Comparison of ENCODE assay signal across 9 mouse cellular contexts in the genomic region with DNA sequence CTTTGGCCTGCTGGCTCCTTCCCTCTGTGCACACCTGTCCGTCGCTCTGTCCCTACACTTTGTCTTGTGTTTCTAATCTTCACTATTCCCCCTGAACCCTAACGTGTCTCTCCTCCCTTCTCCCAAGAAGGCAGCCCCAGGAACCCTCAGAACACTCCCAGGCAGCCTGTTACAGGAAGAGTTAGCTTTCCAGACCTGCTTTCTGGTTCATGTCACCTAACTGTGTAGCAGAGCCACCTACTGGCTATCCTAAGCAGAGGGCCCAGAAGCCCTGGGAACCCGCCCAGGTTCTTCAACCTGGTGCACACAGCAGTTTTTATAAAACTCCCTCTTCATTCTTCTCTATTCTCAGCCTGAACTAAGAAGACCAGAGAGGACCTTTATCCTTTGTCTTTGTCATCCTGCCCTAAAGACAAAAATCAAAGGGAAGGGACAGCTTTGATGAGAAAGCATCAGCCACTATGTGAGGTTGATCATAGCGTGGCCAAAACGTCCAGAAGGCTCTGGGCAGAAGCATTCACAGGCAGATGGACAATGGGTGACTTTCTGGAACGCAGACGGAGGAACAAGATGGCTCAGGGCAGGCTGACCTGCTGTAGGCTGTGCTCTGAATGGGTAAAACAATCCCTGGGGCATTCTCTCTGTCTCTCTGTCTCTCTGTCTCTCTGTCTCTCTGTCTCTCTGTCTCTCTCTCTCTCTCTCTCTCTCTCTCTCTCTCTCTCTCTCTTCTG. TPM values are rescaled to one million over a fixed set of nuclear protein-coding genes. Genes with fewer than 3 reads are reported as not detected.
A peak's percentile ranks its signal among the peaks of the same experiment; 100 is the strongest.
DNase-seq lines count a peak whose midpoint lies in the region; ATAC-seq and TF ChIP-seq lines count a peak whose summit lies in the region.
"Had no signal": no experiment of that assay in that cellular context is flagged by ENCODE, and none has a peak within 500 bp of the region (broad histone marks: within the 10 kb centered on the region; RNA-seq: fewer than 3 reads in every experiment).

No protein-coding gene starts in this region.

- H3K4me3 ChIP-seq in midbrain, embryonic 14.5 days (replicated peaks; ENCODE audit: low read depth, low read length): no peak overlapping the region
- no peak overlapping the region for H3K4me3 ChIP-seq in midbrain, embryonic 15.5 days
- no peak overlapping the region for H3K4me3 ChIP-seq in limb, embryonic 14.5 days (replicated peaks; ENCODE audit: low read length)
- no peak overlapping the region for H3K4me3 ChIP-seq in small intestine, adult 2 months (ENCODE audit: low read depth, low read length)

- H3K4me2 ChIP-seq in midbrain, embryonic 14.5 days (ENCODE audit: low read length): no peak overlapping the region
- H3K4me2 ChIP-seq in midbrain, embryonic 15.5 days: no peak overlapping the region
- H3K4me2 ChIP-seq in limb, embryonic 14.5 days (replicated peaks; ENCODE audit: low read depth, low read length, severe bottlenecking): no peak overlapping the region

- no peaks in the 10 kb centered on the region for H3K27me3 ChIP-seq in midbrain, embryonic 14.5 days (ENCODE audit: control insufficient read depth, insufficient read depth, low read length)
- H3K27me3 ChIP-seq in midbrain, embryonic 15.5 days (replicated peaks): no peaks in the 10 kb centered on the region
- H3K27me3 ChIP-seq in limb, embryonic 14.5 days (ENCODE audit: control insufficient read depth, insufficient read depth, low read length): no peaks in the 10 kb centered on the region
- H3K27me3 ChIP-seq in small intestine, adult 2 months (ENCODE audit: control insufficient read depth, insufficient read depth, low read length): no peaks in the 10 kb centered on the region

- peak; percentile 66; the same call in 1 of the 2 replicates for TF ChIP-seq CTCF in small intestine, adult 2 months (IDR thresholded peaks at IDR 0.05; ENCODE audit: extremely low read depth, insufficient read length, insufficient replicate concordance, low read depth, low read length)

- WGBS in midbrain, embryonic 14.5 days: 46% methylated on average over 8 of the region's 8 CpGs
- WGBS in midbrain, embryonic 15.5 days: 52% methylated on average over 8 of the region's 8 CpGs
- WGBS in limb, embryonic 14.5 days: 55% methylated on average over 8 of the region's 8 CpGs
- 45% methylated on average over 8 of the region's 8 CpGs for WGBS in small intestine, adult 2 months

- no peaks in the 10 kb centered on the region for H3K4me1 ChIP-seq in midbrain, embryonic 14.5 days (ENCODE audit: control insufficient read depth, insufficient read depth, low read length)
- H3K4me1 ChIP-seq in midbrain, embryonic 15.5 days: no peaks in the 10 kb centered on the region
- H3K4me1 ChIP-seq in limb, embryonic 14.5 days (ENCODE audit: control insufficient read depth, insufficient read depth, low read length): peaks cover 3% of the 10 kb centered on the region; the same call in 1 of the 2 replicates
- peaks cover 35% of the 10 kb centered on the region for H3K4me1 ChIP-seq in small intestine, adult 2 months (ENCODE audit: control insufficient read depth, insufficient read depth, insufficient read length, low read length)

- no peak overlapping the region for H3K9ac ChIP-seq in midbrain, embryonic 14.5 days (replicated peaks; ENCODE audit: low read length)
- no peak overlapping the region for H3K9ac ChIP-seq in midbrain, embryonic 15.5 days
- no peak overlapping the region for H3K9ac ChIP-seq in limb, embryonic 14.5 days (ENCODE audit: low read depth, low read length, severe bottlenecking)

- no peak overlapping the region for H3K27ac ChIP-seq in midbrain, embryonic 14.5 days (replicated peaks; ENCODE audit: low read depth, low read length)
- H3K27ac ChIP-seq in midbrain, embryonic 15.5 days: no peak overlapping the region
- H3K27ac ChIP-seq in limb, embryonic 14.5 days (replicated peaks; ENCODE audit: low read depth, low read length): no peak overlapping the region
- peak overlapping the region; percentile 36 for H3K27ac ChIP-seq in small intestine, adult 2 months (ENCODE audit: insufficient read depth, low read depth, low read length)

- H3K36me3 ChIP-seq in midbrain, embryonic 14.5 days (ENCODE audit: control insufficient read depth, insufficient read depth, low read length): no peaks in the 10 kb centered on the region
- no peaks in the 10 kb centered on the region for H3K36me3 ChIP-seq in midbrain, embryonic 15.5 days (replicated peaks)
- no peaks in the 10 kb centered on the region for H3K36me3 ChIP-seq in limb, embryonic 14.5 days (ENCODE audit: control insufficient read depth, insufficient read depth, low read length)
- H3K36me3 ChIP-seq in small intestine, adult 2 months (ENCODE audit: control insufficient read depth, insufficient read depth, low read length): no peaks in the 10 kb centered on the region

- peak; percentile 84 for DNase-seq in midbrain, embryonic 14.5 days
- peak; percentile 50 to 65 for DNase-seq in adrenal gland, postnatal 36 days
- DNase-seq in frontal cortex, adult 2 months (ENCODE audit: extremely low spot score in 1 of 2, low spot score in 1 of 2): peak; percentile 20 to 79
- DNase-seq in kidney, postnatal 25 days: peak; percentile 30 to 40
- DNase-seq in limb, embryonic 14.5 days (ENCODE audit: low spot score): peak; percentile 86

- no peak for TF ChIP-seq POLR2A in limb, embryonic 14.5 days (IDR thresholded peaks at IDR 0.05; ENCODE audit: borderline replicate concordance, extremely low read depth, insufficient read depth, insufficient read length)
- no peak for TF ChIP-seq POLR2A in small intestine, adult 2 months (IDR thresholded peaks at IDR 0.05; ENCODE audit: low read depth, low read length)

- no peaks in the 10 kb centered on the region for H3K9me3 ChIP-seq in midbrain, embryonic 14.5 days (ENCODE audit: control insufficient read depth, low read length)
- no peaks in the 10 kb centered on the region for H3K9me3 ChIP-seq in midbrain, embryonic 15.5 days
- no peaks in the 10 kb centered on the region for H3K9me3 ChIP-seq in limb, embryonic 14.5 days (ENCODE audit: control insufficient read depth, low read length)

- ATAC-seq in midbrain, embryonic 14.5 days (ENCODE audit: low FRiP score, low TSS enrichment): no peak; the same call in 1 of the 2 replicates
- ATAC-seq in midbrain, embryonic 15.5 days (replicated peaks): no peak
- ATAC-seq in limb, embryonic 14.5 days (ENCODE audit: low FRiP score, low read depth): no peak
- ATAC-seq in inflammation-experienced regulatory T-cells, adult 6 months: no peak

RNA-seq across cellular contexts. Expression of a gene that starts 34.8 kb away (rescaled TPM):
- not detected in 2 replicates for polyA plus RNA-seq in midbrain, embryonic 14.5 days (2014; fragmentation: Nextera tagmentation; extraction: Ambion mirVana)
- 0.15 TPM in 1 of 2 replicates, not detected in the other for polyA plus RNA-seq in midbrain, embryonic 15.5 days (2015; fragmentation: Nextera tagmentation; extraction: Ambion mirVana)
- total RNA-seq in adrenal gland, postnatal 36 days (2021): not detected
- not detected in 2 replicates for polyA plus RNA-seq in frontal cortex, adult 2 months (2012; rRNA removed)
- not detected in 2 replicates for polyA plus RNA-seq in limb, embryonic 14.5 days (2012; rRNA removed)
- not detected in 2 replicates for polyA plus RNA-seq in limb, embryonic 14.5 days (2014; fragmentation: Nextera tagmentation; extraction: Ambion mirVana)
- polyA plus RNA-seq in small intestine, adult 2 months (2012; rRNA removed): not detected in 2 replicates
- polyA plus RNA-seq in inflammation-experienced regulatory T-cells, adult 6 months (2017; shearing (Covaris generic)): not detected
- total RNA-seq: hematopoietic stem cell, adult 5-6 weeks had no signal

Comparison
In these comparisons a context has a peak if more than half of its experiments do, and no peak if none do; other contexts are left out.
1. DNase-seq: peak in every context shown above with its lines; median percentile 86 in limb, embryonic 14.5 days; 84 in midbrain, embryonic 14.5 days; 58 in adrenal gland, postnatal 36 days; 50 in frontal cortex, adult 2 months; 35 in kidney, postnatal 25 days.